Mouse (Mus musculus) ES-Bruce4 (cell line): ENCODE data around the gene Bbs12.
A peak's percentile ranks its signal among the peaks of the same experiment; 100 is the strongest.

Experiments used
- CTCF ChIP-seq: IDR thresholded peaks from one replicate; pipeline ENCODE4 v1.8.1; 2011; ENCODE audit warnings: low read depth, low read length
- EP300 ChIP-seq: IDR thresholded peaks from 2 replicates; pipeline ENCODE4 v1.6.1; 2011; ENCODE audit warnings: low read depth, low read length; ENCODE audit not compliant: insufficient read depth

GRCm38 (mm10) chr3:37341110-37341509 is 28.8 kb downstream of the Bbs12 start:
- peak; percentile 77 for TF ChIP-seq CTCF
- no peak for TF ChIP-seq EP300
